Mouse (Mus musculus): ENCODE measurements at regions not wholly inside any gene's neighbourhood (a gene's known extent, or its start where the extent isn't known, plus 50 kb on each side); places are given as distances from the start of the nearest gene placed in this dataset.

GRCm38 (mm10) chr1:75992039-75992438 is 446.0 kb downstream of the Slc4a3 start:
- TF ChIP-seq CTCF (IDR thresholded peaks at IDR 0.05; ENCODE audit: insufficient read depth, low read depth, low read length) (no peak), POLR2A (IDR thresholded peaks at IDR 0.05; ENCODE audit: insufficient read depth, low read depth, low read length) (no peak)

Data from olfactory bulb, adult 2 months (tissue).